ENCODE assay signal across 24 mouse cellular contexts in the genomic region with DNA sequence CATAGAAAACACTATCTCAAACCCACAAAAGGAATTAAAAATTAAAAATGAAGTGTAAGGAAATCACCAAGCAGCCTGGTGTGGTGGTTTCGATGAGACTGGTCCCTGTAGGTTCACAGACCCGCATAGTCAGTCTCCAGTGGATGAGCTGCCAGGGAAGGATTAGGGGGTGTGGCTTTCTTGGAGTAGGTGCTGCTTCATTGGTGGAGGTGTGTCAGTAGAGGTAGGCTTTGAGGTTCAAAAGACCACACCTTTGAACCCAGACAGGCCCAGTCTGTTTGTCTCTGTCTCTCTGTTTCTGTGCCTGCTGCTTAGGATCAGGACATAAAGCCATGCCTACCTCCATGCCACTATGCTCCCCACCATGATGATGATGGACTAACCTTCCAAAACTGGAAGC. TPM values are rescaled to one million over a fixed set of nuclear protein-coding genes. Genes with fewer than 3 reads are reported as not detected.
DNase-seq lines count a peak whose midpoint lies in the region; ATAC-seq and TF ChIP-seq lines count a peak whose summit lies in the region.
"Had no signal": no experiment of that assay in that cellular context is flagged by ENCODE, and none has a peak within 500 bp of the region (broad histone marks: within the 10 kb centered on the region; RNA-seq: fewer than 3 reads in every experiment).

No protein-coding gene starts in this region.

- ATAC-seq in liver, embryonic 16.5 days (ENCODE audit: low read depth) = peak; percentile 78
- ATAC-seq in midbrain, embryonic 16.5 days = no peak
- ATAC-seq: forebrain, embryonic 16.5 days; lung, postnatal 0 days; Patski had no signal

- H3K4me1 ChIP-seq in liver, adult 2 months (ENCODE audit: control insufficient read depth, insufficient read depth, low read length) = peaks cover 20% of the 10 kb centered on the region
- no peaks in the 10 kb centered on the region for H3K4me1 ChIP-seq in liver, embryonic 16.5 days (ENCODE audit: control insufficient read depth, low read depth, low read length)
- no peaks in the 10 kb centered on the region for H3K4me1 ChIP-seq in heart, embryonic 10.5 days
- no peaks in the 10 kb centered on the region for H3K4me1 ChIP-seq in midbrain, embryonic 16.5 days (ENCODE audit: control insufficient read depth, insufficient read depth, low read length)
- H3K4me1 ChIP-seq: forebrain, embryonic 10.5 days; heart, embryonic 13.5 days; hindbrain, embryonic 12.5 days; midbrain, embryonic 10.5 days had no signal

- WGBS in liver, adult 2 months = 26% methylated on average over 2 of the region's 2 CpGs
- WGBS in liver, embryonic 16.5 days (ENCODE audit: insufficient replicate concordance) = 46% methylated on average over 2 of the region's 2 CpGs
- 74% methylated on average over 2 of the region's 2 CpGs for WGBS in heart, embryonic 10.5 days
- 85% methylated on average over 2 of the region's 2 CpGs for WGBS in midbrain, embryonic 16.5 days

- no peak overlapping the region for H3K4me3 ChIP-seq in liver, adult 2 months (ENCODE audit: insufficient read depth, low read depth, low read length)
- H3K4me3 ChIP-seq in liver, embryonic 16.5 days (ENCODE audit: low read depth, low read length) = no peak overlapping the region
- no peak overlapping the region for H3K4me3 ChIP-seq in heart, embryonic 10.5 days
- H3K4me3 ChIP-seq in midbrain, embryonic 16.5 days (ENCODE audit: low read depth, low read length) = no peak overlapping the region
- H3K4me3 ChIP-seq: forebrain, embryonic 10.5 days; heart, embryonic 13.5 days; hindbrain, embryonic 12.5 days; midbrain, embryonic 10.5 days had no signal

- TF ChIP-seq CTCF in liver, adult 2 months (IDR thresholded peaks at IDR 0.05; ENCODE audit: low read depth, low read length) = no peak

- peak overlapping the region; percentile 81 for H3K27ac ChIP-seq in liver, adult 2 months (replicated peaks; ENCODE audit: insufficient read depth, low read depth, low read length)
- H3K27ac ChIP-seq in liver, embryonic 16.5 days (ENCODE audit: low read length) = peak overlapping the region; percentile 79
- no peak overlapping the region for H3K27ac ChIP-seq in heart, embryonic 10.5 days
- no peak overlapping the region for H3K27ac ChIP-seq in midbrain, embryonic 16.5 days (ENCODE audit: low read length)
- H3K27ac ChIP-seq: forebrain, embryonic 10.5 days; heart, embryonic 13.5 days; hindbrain, embryonic 12.5 days; kidney, postnatal 0 days; midbrain, embryonic 10.5 days had no signal

- no peak for TF ChIP-seq POLR2A in liver, adult 2 months (IDR thresholded peaks at IDR 0.05; ENCODE audit: extremely low read depth, insufficient read depth, low read length)

- peaks cover 21% of the 10 kb centered on the region; the same call in 1 of the 2 replicates for H3K79me2 ChIP-seq in liver, adult 2 months (ENCODE audit: control insufficient read depth, insufficient read depth, low read length)

- no peaks in the 10 kb centered on the region for H3K9me3 ChIP-seq in liver, embryonic 16.5 days (replicated peaks; ENCODE audit: control insufficient read depth, low read length)
- H3K9me3 ChIP-seq in heart, embryonic 10.5 days = no peaks in the 10 kb centered on the region
- no peaks in the 10 kb centered on the region for H3K9me3 ChIP-seq in midbrain, embryonic 16.5 days (replicated peaks; ENCODE audit: control insufficient read depth, low read length, poor library complexity, severe bottlenecking)
- H3K9me3 ChIP-seq: forebrain, embryonic 10.5 days; G1E; heart, embryonic 13.5 days; hindbrain, embryonic 12.5 days; midbrain, embryonic 10.5 days had no signal

- H3K4me2 ChIP-seq in liver, embryonic 16.5 days (ENCODE audit: low read depth, low read length) = peak overlapping the region; percentile 11; the same call in 1 of the 2 replicates
- no peak overlapping the region for H3K4me2 ChIP-seq in midbrain, embryonic 16.5 days (ENCODE audit: low read length)
- H3K4me2 ChIP-seq: heart, embryonic 13.5 days; hindbrain, embryonic 12.5 days had no signal

- H3K9ac ChIP-seq in liver, adult 2 months (ENCODE audit: low read depth, low read length) = peak overlapping the region; percentile 25
- H3K9ac ChIP-seq in liver, embryonic 16.5 days (ENCODE audit: low read depth, low read length) = no peak overlapping the region
- H3K9ac ChIP-seq in midbrain, embryonic 16.5 days (ENCODE audit: low read depth, low read length) = no peak overlapping the region
- H3K9ac ChIP-seq: heart, embryonic 13.5 days; hindbrain, embryonic 12.5 days had no signal

- DNase-seq in kidney, postnatal 36 days = peak; percentile 17 to 31
- no peak for DNase-seq in kidney, postnatal 14 days
- DNase-seq in liver, adult 2 months (ENCODE audit: extremely low read depth, low read depth, low spot score) = peak; percentile 90
- DNase-seq in heart, embryonic 10.5 days (ENCODE audit: low spot score) = no peak
- no peak for DNase-seq in spleen, postnatal 36 days (ENCODE audit: low spot score in 2 of 2)
- DNase-seq: adrenal gland, adult 2 months; B cell, adult 2 months; cerebellum, adult 11 months; cerebellum, adult 9-11 months; gastrocnemius, postnatal 14 days; heart, adult 18-20 months; heart, postnatal 14 days had no signal

- H3K36me3 ChIP-seq in liver, adult 2 months (ENCODE audit: control insufficient read depth, insufficient read depth, low read length) = no peaks in the 10 kb centered on the region
- no peaks in the 10 kb centered on the region for H3K36me3 ChIP-seq in liver, embryonic 16.5 days (ENCODE audit: control insufficient read depth, insufficient read depth)
- H3K36me3 ChIP-seq in heart, embryonic 10.5 days = no peaks in the 10 kb centered on the region
- 0 out of 2 replicates have a peak, but pooled peaks cover 2% of the 10 kb centered on the region for H3K36me3 ChIP-seq in midbrain, embryonic 16.5 days (ENCODE audit: control insufficient read depth, insufficient read depth, low read length)
- H3K36me3 ChIP-seq: forebrain, embryonic 10.5 days; heart, embryonic 13.5 days; hindbrain, embryonic 12.5 days had no signal

- H3K27me3 ChIP-seq in liver, adult 2 months (ENCODE audit: control insufficient read depth, insufficient read depth, low read length) = no peaks in the 10 kb centered on the region
- H3K27me3 ChIP-seq in liver, embryonic 16.5 days (ENCODE audit: control insufficient read depth, insufficient read depth, low read depth, low read length) = no peaks in the 10 kb centered on the region
- no peaks in the 10 kb centered on the region for H3K27me3 ChIP-seq in heart, embryonic 10.5 days (ENCODE audit: insufficient read depth, poor library complexity, severe bottlenecking)
- H3K27me3 ChIP-seq in midbrain, embryonic 16.5 days (ENCODE audit: control insufficient read depth, insufficient read depth, low read depth, low read length) = no peaks in the 10 kb centered on the region
- H3K27me3 ChIP-seq: CH12.LX; heart, embryonic 13.5 days; hindbrain, embryonic 12.5 days; Patski had no signal

RNA-seq across cellular contexts. Expression of a gene that starts 7.4 kb away (rescaled TPM):
- total RNA-seq in liver, adult 2 months (2014; rRNA removed) = 14.8 and 19.9 TPM in 2 replicates
- 15.4 and 18.2 TPM in 2 replicates for polyA plus RNA-seq in liver, adult 2 months (2012; rRNA removed)
- 12.3 and 13.4 TPM in 2 replicates for polyA plus RNA-seq in liver, embryonic 16.5 days (2015; fragmentation: Nextera tagmentation; extraction: Ambion mirVana)
- polyA plus RNA-seq in heart, embryonic 10.5 days (2016; fragmentation: Nextera tagmentation; extraction: Ambion mirVana) = 36.8 and 56.0 TPM in 2 replicates
- polyA plus RNA-seq in midbrain, embryonic 16.5 days (2015; fragmentation: Nextera tagmentation; extraction: Ambion mirVana) = 98.1 and 108 TPM in 2 replicates

RNA-seq across cellular contexts. Expression of a gene that starts 7.5 kb away (rescaled TPM):
- 27.2 and 32.6 TPM in 2 replicates for total RNA-seq in liver, adult 2 months (2014; rRNA removed)
- 13.5 and 16.6 TPM in 2 replicates for polyA plus RNA-seq in liver, adult 2 months (2012; rRNA removed)
- polyA plus RNA-seq in liver, embryonic 16.5 days (2015; fragmentation: Nextera tagmentation; extraction: Ambion mirVana) = 2.6 and 3.0 TPM in 2 replicates
- polyA plus RNA-seq in heart, embryonic 10.5 days (2016; fragmentation: Nextera tagmentation; extraction: Ambion mirVana) = 5.3 and 5.6 TPM in 2 replicates
- polyA plus RNA-seq in midbrain, embryonic 16.5 days (2015; fragmentation: Nextera tagmentation; extraction: Ambion mirVana) = 15.0 TPM in 2 replicates

Comparison
In these comparisons a context has a peak if more than half of its experiments do, and no peak if none do; other contexts are left out.
1. DNase-seq: peak in kidney, postnatal 36 days (2 of 2) and liver, adult 2 months (single experiment); none in kidney, postnatal 14 days (single experiment), heart, embryonic 10.5 days (single experiment) and spleen, postnatal 36 days (0 of 2).
2. H3K27ac ChIP-seq: peak in liver, adult 2 months (single experiment) and liver, embryonic 16.5 days (single experiment); none in heart, embryonic 10.5 days (single experiment) and midbrain, embryonic 16.5 days (single experiment).